Mouse (Mus musculus) adrenal gland, adult 8-10 months (tissue): ENCODE measurements around the gene Piwil4. TPM values are rescaled to one million over a fixed set of nuclear protein-coding genes. Genes with fewer than 3 reads are reported as not detected.

Experiments used
- DNase-seq: peaks from one replicate; pipeline ENCODE4 v3.0.0; 2022
- total RNA-seq, 4 experiments: library from RNA; stranded (reverse); gene quantifications; 2 replicates each; pipeline ENCODE4 v1.2.4; 2022

Piwil4 gene
- total RNA-seq = under 1 TPM in 3 of 4 experiments, not detected in 1; 0.09 to 0.27 (median 0.15) TPM

DNA sequence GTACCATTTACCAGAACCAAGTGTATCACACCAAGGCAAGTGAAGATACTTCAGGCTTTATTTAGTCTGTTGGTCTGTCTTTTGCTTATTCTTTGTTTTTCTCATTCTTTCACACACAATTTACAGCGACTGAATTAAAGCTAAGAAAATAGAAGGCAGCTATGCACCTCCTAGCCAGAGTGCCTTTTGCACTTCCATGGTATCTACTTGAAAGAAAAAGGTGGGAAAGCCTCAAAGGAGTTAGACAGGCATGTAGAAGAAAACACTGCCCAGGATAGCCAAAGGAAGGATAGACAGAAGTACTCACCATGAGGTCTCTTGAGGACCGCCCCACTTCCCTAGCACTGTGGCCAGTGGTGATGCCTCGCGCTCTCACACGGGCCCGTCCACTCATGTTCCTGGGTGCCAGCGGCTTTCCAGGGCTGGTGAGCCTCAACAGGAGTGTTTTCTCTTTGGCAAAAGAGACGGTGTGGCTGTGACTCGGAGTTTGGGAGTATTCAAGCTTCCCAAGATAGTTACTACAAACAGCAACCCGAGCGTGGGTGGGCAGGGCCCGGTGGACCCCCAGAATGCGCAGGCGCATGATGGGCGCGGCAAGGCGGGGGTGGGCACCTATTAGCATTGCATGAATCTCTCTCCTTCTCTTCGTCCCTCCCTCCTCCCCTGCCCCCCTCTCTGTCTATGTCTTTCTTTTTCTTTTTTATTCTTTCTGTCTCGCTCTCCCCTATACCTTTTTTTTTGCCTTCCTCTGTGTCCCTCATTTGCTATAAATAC lies at the start of gene Piwil4:
Piwil4 (minus strand) TSS at position 583 of the 774 bp plus-strand sequence.
- no peak for DNase-seq

DNA sequence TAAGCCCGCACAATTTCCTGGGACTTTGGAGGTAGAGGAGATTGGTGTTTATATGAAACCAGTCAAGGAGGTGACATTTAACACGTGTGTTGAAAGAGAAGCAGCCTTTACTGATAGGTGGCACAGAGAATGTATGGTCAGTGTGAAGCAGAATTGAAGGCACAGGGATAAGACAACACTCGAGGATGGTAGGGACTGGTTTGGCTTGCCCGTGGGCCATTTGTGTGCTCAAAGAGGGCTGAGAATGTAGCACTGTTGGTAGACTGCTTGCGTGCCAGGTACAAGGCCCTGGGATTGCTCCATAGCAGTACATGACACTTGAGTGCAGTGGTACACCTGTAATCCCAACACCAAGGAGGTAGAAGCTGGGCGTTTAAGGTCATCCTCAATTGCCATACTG lies 46.8 kb upstream of the Piwil4 start:
- DNase-seq = no peak

GRCm38 (mm10) chr9:14784039-14785002 lies 43.8 kb upstream of the Piwil4 start, which contains the start of the genes Mre11a and Ankrd49:
TSS of gene Mre11a (plus strand) at chr9:14784654.
TSS of gene Ankrd49 (minus strand) at chr9:14784856.
- DNase-seq = peak; percentile 93

DNA sequence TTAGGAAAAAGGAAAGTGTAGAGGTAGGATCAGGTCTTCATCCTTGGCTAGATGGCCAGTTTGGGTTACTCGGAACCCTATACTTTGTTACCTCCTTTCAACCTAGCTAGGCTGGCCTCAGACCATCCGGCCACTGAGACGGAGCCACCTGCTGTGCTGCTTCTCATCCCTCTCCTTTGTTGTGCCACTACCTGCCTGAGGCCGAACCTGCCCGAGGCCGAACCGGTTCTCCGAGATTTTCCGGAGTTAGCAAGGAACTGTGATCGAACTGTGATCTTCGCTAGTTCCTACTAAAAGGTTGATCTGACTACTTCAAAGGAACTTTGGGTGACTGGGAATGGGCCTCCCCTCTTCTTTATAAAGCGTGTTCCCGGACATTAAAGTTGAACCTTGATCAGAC lies 37.8 kb upstream of the Piwil4 start:
- DNase-seq = no peak

DNA sequence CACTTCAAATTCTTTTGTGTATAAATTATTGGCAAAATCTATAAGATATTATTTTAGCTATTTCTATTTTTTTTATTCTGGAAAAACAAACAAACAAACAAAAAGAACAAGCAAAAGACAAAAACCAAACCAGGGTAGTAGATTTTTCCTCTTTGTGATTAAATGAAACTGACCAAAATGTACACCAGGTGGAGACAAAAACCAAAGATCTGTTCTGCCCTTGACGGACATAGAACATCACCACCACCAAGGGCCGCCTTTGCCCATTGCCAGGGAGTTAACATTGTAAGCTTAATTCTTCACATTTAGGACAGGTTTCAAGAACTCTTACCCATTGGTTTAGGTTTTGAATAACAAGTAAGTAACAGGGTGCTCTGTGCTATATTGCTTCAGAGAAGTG lies 33.3 kb upstream of the Piwil4 start:
- no peak for DNase-seq

GRCm38 (mm10) chr9:14772074-14772473 lies 31.5 kb upstream of the Piwil4 start:
- DNase-seq = no peak

GRCm38 (mm10) chr9:14770803-14771471 lies 30.4 kb upstream of the Piwil4 start, which contains the start of gene 1700012B09Rik:
TSS of gene 1700012B09Rik (minus strand) at chr9:14771030.
- DNase-seq = no peak

DNA sequence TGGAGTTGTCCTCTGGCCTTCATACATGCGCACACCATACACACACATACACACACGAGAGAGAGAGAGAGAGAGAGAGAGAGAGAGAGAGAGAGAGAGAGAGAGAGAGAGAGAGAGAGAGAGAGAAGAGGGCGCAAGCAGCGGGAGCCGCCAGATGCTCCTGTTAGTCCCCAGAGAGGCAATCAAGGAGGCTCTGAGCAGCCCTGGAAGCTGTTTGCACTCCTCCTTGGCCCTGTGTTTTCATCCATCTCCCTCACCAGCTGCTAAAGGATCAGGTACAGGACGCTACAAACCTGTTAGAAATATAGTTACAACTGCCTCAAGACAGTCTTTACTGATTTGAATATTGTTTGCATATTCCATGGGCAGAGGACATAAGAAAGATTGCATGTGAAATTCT lies 29.3 kb upstream of the Piwil4 start:
- no peak for DNase-seq

- no peak for DNase-seq
Measured at GRCm38 (mm10) chr9:14764765-14765164, 24.2 kb upstream of the Piwil4 start.

DNA sequence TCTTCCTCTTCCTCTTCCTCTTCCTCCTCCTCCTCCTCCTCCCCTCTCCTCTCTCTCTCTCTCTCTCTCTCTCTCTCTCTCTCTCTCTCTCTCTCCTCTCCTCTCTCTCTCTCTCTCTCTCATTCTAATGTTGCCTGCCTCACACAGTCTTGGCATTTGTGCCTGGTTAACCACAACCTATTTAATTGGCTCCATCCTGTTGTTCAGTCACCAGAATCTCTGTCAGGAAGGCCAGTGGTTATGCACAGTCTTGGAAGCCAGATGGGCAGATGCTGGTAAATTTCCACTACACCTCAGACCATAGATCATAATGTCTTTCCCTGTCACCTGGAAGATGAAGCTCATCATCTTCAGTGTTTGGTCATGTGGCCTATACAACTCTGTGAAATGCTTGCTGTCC lies 18.7 kb upstream of the Piwil4 start:
- DNase-seq = no peak

DNA sequence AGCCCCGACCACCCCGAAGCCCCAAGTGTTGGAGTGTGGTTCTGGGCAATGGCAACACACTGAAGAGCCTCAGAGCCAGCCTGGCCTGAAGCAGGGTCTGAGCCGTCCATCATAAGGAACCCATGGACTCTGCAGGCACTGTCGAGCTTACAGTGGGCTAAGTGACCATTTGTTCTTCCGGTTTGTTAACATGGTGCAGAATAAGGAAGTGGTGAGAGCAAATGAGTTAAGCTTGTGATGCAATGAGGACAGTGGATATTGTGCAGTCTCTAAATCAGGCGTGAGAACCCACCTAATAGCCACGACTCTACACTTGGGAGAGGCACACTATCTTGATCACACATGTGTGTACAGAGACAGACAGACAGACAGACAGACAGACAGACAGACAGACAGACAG lies 18.1 kb upstream of the Piwil4 start:
- DNase-seq = no peak

- DNase-seq = no peak
Measured at GRCm38 (mm10) chr9:14754469-14754868, 13.9 kb upstream of the Piwil4 start.

DNA sequence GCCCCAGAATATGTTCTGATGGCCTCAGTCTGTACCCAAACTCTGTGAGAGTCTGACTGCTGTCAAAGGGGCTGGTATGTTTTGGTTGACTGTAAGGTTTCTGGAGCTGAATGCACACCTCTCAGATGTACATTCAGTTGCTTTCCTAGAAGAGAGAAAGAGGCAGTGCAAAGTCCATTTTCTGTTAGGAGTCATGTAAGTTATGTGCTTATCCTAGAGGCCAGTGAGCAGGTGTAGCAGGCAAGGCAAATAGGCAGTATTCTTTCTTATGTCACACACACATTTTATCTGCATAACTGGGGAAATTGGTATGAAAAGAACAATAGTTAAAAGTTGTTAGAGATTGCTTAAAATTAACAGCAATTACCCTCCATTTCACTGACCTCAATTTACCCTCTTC lies 13.4 kb upstream of the Piwil4 start:
- DNase-seq = no peak

DNA sequence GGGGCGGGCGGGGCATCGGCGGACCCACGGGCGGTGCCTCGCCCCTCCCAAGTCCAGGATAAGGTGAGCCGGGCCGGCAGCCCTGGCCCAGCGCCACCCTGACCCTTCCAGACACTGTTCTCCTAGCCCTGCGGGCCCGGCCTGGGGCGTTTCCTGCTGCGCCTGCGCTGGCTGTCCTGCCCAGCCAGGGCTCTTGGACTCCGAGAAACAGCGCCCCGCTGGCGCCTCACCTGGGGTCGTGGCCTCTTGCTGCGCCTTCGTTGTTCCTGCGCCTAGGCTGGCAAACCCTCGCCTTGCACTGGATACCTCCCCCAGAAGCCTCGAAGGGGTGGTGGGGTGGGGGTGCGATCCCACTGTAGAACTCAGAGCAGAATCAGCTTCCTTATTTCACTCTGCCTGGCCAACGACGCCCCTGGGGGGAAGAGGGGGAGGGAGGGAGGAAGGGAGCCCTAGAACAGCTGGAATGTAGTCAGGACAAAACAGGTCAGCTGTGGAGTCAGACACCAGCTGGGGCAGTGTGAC lies 11.5 kb upstream of the Piwil4 start, which contains the start of gene Fut4:
Fut4 (minus strand) TSS at position 393 of the 522 bp plus-strand sequence.
- peak; percentile 30 for DNase-seq

GRCm38 (mm10) chr9:14751503-14752000 lies 11.0 kb upstream of the Piwil4 start:
- DNase-seq = no peak

- DNase-seq = peak; percentile 10
Measured at GRCm38 (mm10) chr9:14750901-14751502, 10.5 kb upstream of the Piwil4 start.

- peak; percentile 23 for DNase-seq
Measured at GRCm38 (mm10) chr9:14739498-14740150, 909 bp downstream of the Piwil4 start.

- peak; percentile 23 for DNase-seq
Measured at GRCm38 (mm10) chr9:14730941-14731541, 9.5 kb downstream of the Piwil4 start.

GRCm38 (mm10) chr9:14728365-14728764 lies 12.2 kb downstream of the Piwil4 start:
- DNase-seq = no peak

DNA sequence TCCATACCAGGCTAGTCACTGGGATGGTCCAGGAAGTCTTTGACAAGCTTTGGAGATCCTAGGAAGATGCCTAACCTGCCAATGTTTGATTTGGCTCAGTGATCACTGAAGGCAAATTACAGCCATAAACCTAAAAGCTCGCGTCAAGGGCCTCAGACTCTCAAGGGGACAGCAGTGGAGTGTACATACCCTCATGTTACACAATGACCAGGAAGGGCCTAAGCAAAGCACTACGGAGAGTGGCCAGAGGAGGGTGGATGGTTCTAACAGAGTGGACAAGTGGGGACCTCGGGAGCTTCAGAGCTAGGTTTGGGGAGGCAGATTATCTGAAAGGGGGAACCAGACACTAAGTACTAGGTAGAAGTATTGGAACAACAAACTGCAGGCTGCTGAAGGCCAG lies 13.9 kb downstream of the Piwil4 start:
- no peak for DNase-seq

DNA sequence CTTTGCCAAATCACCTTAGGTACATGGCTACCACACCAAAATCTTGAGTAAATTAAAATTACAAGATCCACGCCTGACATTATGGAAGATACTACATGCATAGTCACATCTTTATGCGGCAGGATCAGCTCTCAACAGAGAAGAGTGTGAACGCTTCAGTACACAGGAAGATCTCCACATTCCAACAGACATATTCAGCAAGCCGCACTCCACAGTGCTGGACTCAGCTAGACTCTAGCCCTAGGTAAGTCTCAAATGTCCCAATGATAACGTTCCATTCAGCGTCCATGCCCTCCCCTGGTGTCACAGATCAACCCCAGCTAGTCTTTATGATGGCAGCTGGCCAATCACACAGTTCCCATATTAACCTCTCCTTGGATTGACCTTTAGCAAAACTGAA lies 14.5 kb downstream of the Piwil4 start:
- no peak for DNase-seq
